Mouse (Mus musculus) MEL (cell line): Measurements from ENCODE around the gene Gm6993.

ENCODE experiments used
- EP300 ChIP-seq, 2 experiments: IDR thresholded peaks; 2 replicates each; pipeline ENCODE4 v1.6.1; 2011; ENCODE audit warnings: improper control_type of control experiment in 2 of 2, low read length in 2 of 2, low read depth in 1 of 2, mild to moderate bottlenecking in 1 of 2
- MYC ChIP-seq: IDR thresholded peaks from 2 replicates; pipeline ENCODE4 v1.6.1; 2011; ENCODE audit warnings: low read depth, mild to moderate bottlenecking, low read length, improper control_type of control experiment, moderate library complexity
- SIN3A ChIP-seq: IDR thresholded peaks from 2 replicates; pipeline ENCODE4 v1.6.1; 2012; ENCODE audit warnings: low read length, improper control_type of control experiment, inconsistent platforms
- TAL1 ChIP-seq: IDR thresholded peaks from 2 replicates; pipeline ENCODE4 v1.6.1; 2012; ENCODE audit warnings: mild to moderate bottlenecking, inconsistent platforms, low read length, moderate library complexity, mixed read lengths

DNA sequence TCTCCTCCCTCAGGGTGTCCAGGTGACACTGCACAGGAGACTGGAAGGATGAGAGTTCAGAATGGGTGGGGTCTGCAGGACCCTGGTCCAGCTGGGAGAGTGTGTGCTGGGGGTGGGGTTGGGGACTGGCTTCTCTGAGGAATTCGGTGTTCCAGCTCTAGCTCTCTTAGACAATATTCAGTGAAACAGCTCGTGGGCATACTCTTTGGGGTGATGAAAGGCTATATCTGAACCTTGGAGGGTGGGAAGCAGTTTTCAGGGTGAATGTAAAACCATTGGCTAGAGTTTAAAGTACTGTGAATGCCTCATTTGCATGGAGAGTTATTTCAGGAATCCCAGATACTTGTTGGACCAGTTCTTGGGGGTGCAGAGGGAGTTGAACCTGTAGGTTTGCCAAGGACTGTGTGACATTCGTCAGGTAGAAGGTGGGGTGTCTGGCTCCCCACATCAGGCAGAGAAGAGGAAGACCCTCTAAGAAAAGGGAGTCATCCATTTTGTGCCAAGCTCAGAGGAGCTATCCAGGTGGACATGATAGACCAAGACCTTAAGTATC, 1.5 kb upstream of the Gm6993 start:
- no peak for TF ChIP-seq MYC
- no peak for TF ChIP-seq SIN3A
- no peak for TF ChIP-seq TAL1
- no peak for TF ChIP-seq EP300 (IDR thresholded peaks at IDR 0.05; ENCODE audit: low read depth in 1 of 2, low read length in 2 of 2)
